Mouse (Mus musculus): ENCODE data around the gene Sh3glb2.

- TF ChIP-seq CTCF (IDR thresholded peaks at IDR 0.05; ENCODE audit: borderline replicate concordance, insufficient read depth, low read length) (no peak), POLR2A (IDR thresholded peaks at IDR 0.05; ENCODE audit: low read depth, low read length) (no peak)
Measured at GRCm38 (mm10) chr2:30362865-30363264, 3.7 kb upstream of the Sh3glb2 start.

Data from embryonic fibroblast, embryonic 13.5 days (primary cell).